Mouse (Mus musculus) liver, embryonic 12.5 days (tissue): ENCODE data around the gene Cpt2. TPM values are rescaled to one million over a fixed set of nuclear protein-coding genes. Genes with fewer than 3 reads are reported as not detected.
A peak's percentile ranks its signal among the peaks of the same experiment; 100 is the strongest.

ENCODE experiments used
- ATAC-seq: fragments of 200-750 bp; cut with Nextera tagmentation; 2 replicates; pipeline ENCODE4 v1.8.0; 2017; ENCODE audit warnings: moderate number of reproducible peaks, mild to moderate bottlenecking, moderate library complexity
- H3K27ac ChIP-seq: fragments of 300-500 bp; sonication (generic); 2 replicates; pipeline ENCODE4 v1.5.1; 2016; ENCODE audit warnings: mild to moderate bottlenecking
- H3K27me3 ChIP-seq: fragments of 300-500 bp; sonication (generic); replicated peaks from 2 replicates; pipeline ENCODE4 v1.6.1; 2016; ENCODE audit warnings: mild to moderate bottlenecking, moderate library complexity
- H3K36me3 ChIP-seq: fragments of 300-500 bp; sonication (generic); 2 replicates; pipeline ENCODE4 v1.6.1; 2016; ENCODE audit warnings: mild to moderate bottlenecking, moderate library complexity
- H3K4me1 ChIP-seq: fragments of 300-500 bp; sonication (generic); 2 replicates; pipeline ENCODE4 v1.6.1; 2016
- H3K4me2 ChIP-seq: fragments of 300-500 bp; sonication (generic); 2 replicates; pipeline ENCODE4 v1.6.1; 2016; ENCODE audit warnings: mild to moderate bottlenecking, moderate library complexity
- H3K4me3 ChIP-seq: fragments of 300-500 bp; sonication (generic); 2 replicates; pipeline ENCODE4 v1.5.1; 2016; ENCODE audit warnings: mild to moderate bottlenecking, moderate library complexity
- H3K9ac ChIP-seq: fragments of 300-500 bp; sonication (generic); 2 replicates; pipeline ENCODE4 v1.6.1; 2016; ENCODE audit warnings: mild to moderate bottlenecking, moderate library complexity
- H3K9me3 ChIP-seq: fragments of 300-500 bp; sonication (generic); replicated peaks from 2 replicates; pipeline ENCODE4 v1.6.1; 2016; ENCODE audit warnings: mild to moderate bottlenecking, moderate library complexity
- WGBS: fragments of 180-500 bp; shearing (Covaris S2); methylation state at CpG from one replicate; pipeline ENCODE4 v1.1.7; 2016; ENCODE audit not compliant: insufficient replicate concordance; 5-methylcytosine and 5-hydroxymethylcytosine counted together
- polyA plus RNA-seq: library from polyadenylated mRNA; unstranded; fragments of >200 nt; fragmentation: Nextera tagmentation; extraction: Ambion mirVana; gene quantifications from 2 replicates; pipeline ENCODE4 v1.2.1, GENCODE M21; 2016

The Cpt2 gene
- polyA plus RNA-seq, 1 experiment from 2014 or later = 42.7 TPM

- H3K4me2 ChIP-seq = peak within 1 kb of the TSS; percentile 86
- 2% methylated on average over 48 of the region's 48 CpGs for WGBS
- peak within 1 kb of the TSS; percentile 77 for H3K27ac ChIP-seq
- H3K27me3 ChIP-seq = no peaks in the 10 kb centered on the region
- peaks cover 21% of the 10 kb centered on the region for H3K4me1 ChIP-seq
- ATAC-seq = peak; percentile 96
- no peaks in the 10 kb centered on the region for H3K9me3 ChIP-seq
- peak within 1 kb of the TSS; percentile 87 for H3K9ac ChIP-seq
- H3K36me3 ChIP-seq = peaks cover 36% of the 10 kb centered on the region
- peak within 1 kb of the TSS; percentile 84 for H3K4me3 ChIP-seq
Observed at GRCm38 (mm10) chr4:107879254-107880050, 44.0 kb downstream of the Cpt2 start, which contains the start of gene Magoh. TSS of gene Magoh (plus strand) at chr4:107879755.

GRCm38 (mm10) chr4:107864866-107865265 is 58.5 kb downstream of the Cpt2 start:
- H3K27ac ChIP-seq = no peak overlapping the region
- no peak for ATAC-seq
- peaks cover 39% of the 10 kb centered on the region for H3K36me3 ChIP-seq
- WGBS = 70% methylated on average over 4 of the region's 4 CpGs
- no peak overlapping the region for H3K4me3 ChIP-seq
- no peaks in the 10 kb centered on the region for H3K4me1 ChIP-seq
- H3K4me2 ChIP-seq = no peak overlapping the region
- H3K9ac ChIP-seq = no peak overlapping the region
- no peaks in the 10 kb centered on the region for H3K27me3 ChIP-seq
- H3K9me3 ChIP-seq = no peaks in the 10 kb centered on the region

GRCm38 (mm10) chr4:107858995-107859394 is 64.4 kb downstream of the Cpt2 start:
- H3K4me3 ChIP-seq = no peak overlapping the region
- ATAC-seq = no peak
- WGBS = 78% methylated on average over 7 of the region's 7 CpGs
- H3K27ac ChIP-seq = no peak overlapping the region
- H3K36me3 ChIP-seq = peaks cover 74% of the 10 kb centered on the region
- no peaks in the 10 kb centered on the region for H3K4me1 ChIP-seq
- H3K9me3 ChIP-seq = no peaks in the 10 kb centered on the region
- H3K9ac ChIP-seq = no peak overlapping the region
- H3K27me3 ChIP-seq = no peaks in the 10 kb centered on the region
- H3K4me2 ChIP-seq = no peak overlapping the region

GRCm38 (mm10) chr4:107856958-107857686 is 66.3 kb downstream of the Cpt2 start:
- no peak for ATAC-seq
- no peaks in the 10 kb centered on the region for H3K4me1 ChIP-seq
- 70% methylated on average over 11 of the region's 11 CpGs for WGBS
- no peak overlapping the region for H3K27ac ChIP-seq
- no peak overlapping the region for H3K4me2 ChIP-seq
- H3K36me3 ChIP-seq = peaks cover 66% of the 10 kb centered on the region
- no peaks in the 10 kb centered on the region for H3K27me3 ChIP-seq
- no peaks in the 10 kb centered on the region for H3K9me3 ChIP-seq
- no peak overlapping the region for H3K4me3 ChIP-seq
- H3K9ac ChIP-seq = no peak overlapping the region

Other genes with a start within 250 kb of the Cpt2 start
- not detected in 2 replicates for gene Dmrtb1, start 239.4 kb downstream of the Cpt2 start, polyA plus RNA-seq
- 7.6 and 8.5 TPM in 2 replicates for gene Lrp8, start 121.3 kb downstream of the Cpt2 start, polyA plus RNA-seq
- 140 and 151 TPM in 2 replicates for gene Magoh, start 43.9 kb downstream of the Cpt2 start, polyA plus RNA-seq
- 54.1 and 59.0 TPM in 2 replicates for gene 0610037L13Rik, start 33.8 kb downstream of the Cpt2 start, polyA plus RNA-seq
- gene Slc1a7, start 44.7 kb upstream of the Cpt2 start, polyA plus RNA-seq = not detected in 2 replicates
- gene Podn, start 172.8 kb upstream of the Cpt2 start, polyA plus RNA-seq = 0.10 and 0.23 TPM in 2 replicates
- gene Scp2, start 221.4 kb upstream of the Cpt2 start, polyA plus RNA-seq = 196 and 198 TPM in 2 replicates
- 8.9 and 10.2 TPM in 2 replicates for gene Echdc2, start 241.8 kb upstream of the Cpt2 start, polyA plus RNA-seq